Mouse (Mus musculus) kidney, adult 9 months (tissue): ENCODE measurements around the gene Pa2g4.
A peak's percentile ranks its signal among the peaks of the same experiment; 100 is the strongest.
"Not testable (repeated sequence)": the region's sequence is repeated elsewhere in the genome, so short reads cannot be mapped to it uniquely, and the experiment has no call there.

Experiments
- DNase-seq: peaks from one replicate; pipeline ENCODE4 v3.0.0; 2022

Pa2g4 gene

DNA sequence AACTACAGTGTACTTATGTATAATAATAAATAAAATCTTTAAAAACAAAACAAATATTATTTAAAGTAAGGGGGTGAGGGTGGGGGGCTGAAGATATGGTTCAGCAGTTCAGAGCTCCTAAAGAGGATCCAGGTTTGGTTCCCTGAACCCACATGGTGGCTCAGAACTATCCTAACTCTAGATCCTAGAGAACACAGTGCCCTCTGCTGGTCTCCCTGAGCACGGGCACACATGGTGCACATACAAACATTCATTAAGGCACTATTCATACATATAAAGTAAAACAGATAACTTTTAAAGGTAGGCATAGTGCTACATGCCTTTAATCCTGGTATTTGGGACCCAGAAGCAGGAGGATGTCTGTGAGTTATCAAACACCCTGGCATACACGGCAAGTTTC, 9.3 kb upstream of the Pa2g4 start:
- no peak for DNase-seq

DNA sequence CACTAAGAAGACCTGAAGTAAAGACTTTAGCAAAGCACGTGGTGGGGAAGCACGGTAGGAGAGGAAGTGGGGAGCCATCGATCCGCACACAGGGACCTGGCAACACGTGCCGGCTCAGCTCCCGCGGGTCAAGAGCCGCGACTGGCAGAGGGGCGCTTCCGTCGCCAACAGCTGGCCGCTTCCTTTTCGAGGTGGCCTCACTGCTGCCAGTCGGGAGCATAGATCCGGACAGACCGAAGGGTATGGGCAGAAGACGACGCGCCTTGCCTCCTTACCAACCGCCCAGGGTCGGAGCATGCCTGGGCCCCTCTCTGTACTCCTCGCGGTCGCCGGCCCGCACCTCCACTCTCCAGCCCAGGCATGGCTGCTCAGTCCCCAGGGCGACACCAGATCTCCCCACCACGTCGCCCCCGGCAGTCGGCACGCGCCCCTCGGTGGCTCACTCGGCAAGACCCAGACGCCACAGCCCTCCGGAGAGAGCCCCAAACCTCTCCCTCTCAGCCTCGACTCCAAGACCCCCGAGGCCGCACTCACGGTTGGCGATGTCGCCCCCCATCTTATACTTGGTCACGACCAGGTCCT, 490 bp downstream of the Pa2g4 start:
- DNase-seq, result no peak

DNA sequence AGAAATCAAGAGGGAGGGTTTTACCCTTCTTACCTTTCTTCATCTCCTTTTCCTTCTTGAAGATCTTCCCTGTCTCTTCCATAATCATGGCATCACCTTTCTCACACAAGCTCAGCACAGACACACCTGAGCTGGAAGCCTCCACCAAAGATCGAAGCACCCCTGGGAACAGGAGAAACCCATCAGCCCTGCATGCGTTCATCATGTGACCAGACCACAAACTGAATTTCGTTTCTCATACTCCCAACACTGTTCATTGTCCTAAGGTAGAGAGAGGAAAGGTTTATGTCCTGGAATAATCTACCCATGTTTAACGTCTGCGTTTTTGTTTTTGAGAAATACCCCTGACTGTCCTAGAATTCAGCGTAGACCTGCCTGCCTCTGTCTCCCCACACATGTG, 2.2 kb downstream of the Pa2g4 start:
- DNase-seq, result no peak

DNA sequence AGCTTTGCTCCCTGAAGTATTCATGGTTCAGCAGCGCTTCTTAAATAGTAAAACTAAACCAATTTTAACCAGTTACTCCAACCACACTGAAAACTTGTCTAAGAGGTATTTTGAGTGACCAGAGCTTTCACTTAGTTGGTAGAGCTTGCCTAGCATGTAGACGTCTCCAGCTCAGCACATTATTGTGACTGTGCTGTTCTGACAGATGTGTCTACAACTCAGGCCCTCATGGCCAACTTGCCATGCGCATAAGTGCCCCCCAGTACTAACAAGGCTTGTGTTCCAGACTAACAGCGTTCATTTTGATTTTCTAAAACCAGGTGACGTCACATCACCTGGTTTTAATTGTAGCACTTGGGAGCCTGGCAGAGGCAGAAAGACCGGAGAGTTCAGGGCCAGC, 8.8 kb downstream of the Pa2g4 start:
- DNase-seq, result no peak

DNA sequence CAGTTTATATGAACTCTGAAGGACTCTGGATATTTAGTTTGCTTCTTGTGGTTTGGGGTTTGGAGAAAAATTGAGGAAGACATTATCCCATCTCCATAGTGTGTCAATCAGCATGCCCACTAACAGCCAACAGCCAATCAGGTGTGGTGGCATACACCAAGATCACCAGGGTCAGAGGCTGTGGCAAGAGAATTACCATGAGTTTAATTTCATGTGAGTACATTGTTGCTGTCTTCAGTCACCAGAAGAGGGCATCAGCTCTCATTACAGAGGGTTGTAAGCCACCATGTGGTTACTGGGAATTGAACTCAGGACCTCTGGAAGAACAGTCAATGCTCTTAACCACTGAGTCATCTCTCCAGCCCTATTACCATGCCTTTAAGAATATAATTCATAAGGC, 9.5 kb downstream of the Pa2g4 start:
- no peak for DNase-seq

DNA sequence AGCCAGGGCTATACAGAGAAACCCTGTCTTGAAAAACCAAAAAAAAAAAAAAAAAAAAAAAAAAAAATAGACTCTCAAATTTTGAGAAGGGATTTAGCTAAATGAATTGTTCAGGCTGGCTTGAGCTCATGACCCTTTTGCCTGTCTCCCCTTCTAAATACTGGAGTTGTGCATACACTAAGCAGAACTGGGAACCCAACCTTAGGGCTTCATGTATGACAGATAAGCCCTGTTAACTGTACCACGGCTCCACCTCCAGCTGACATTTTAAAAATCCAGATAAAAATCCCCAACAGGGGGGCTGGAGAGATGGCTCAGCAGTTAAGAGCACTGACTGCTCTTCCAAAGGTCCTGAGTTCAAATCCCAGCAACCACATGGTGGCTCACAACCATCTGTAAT, 10.2 kb downstream of the Pa2g4 start:
- DNase-seq, result not testable (repeated sequence)

DNA sequence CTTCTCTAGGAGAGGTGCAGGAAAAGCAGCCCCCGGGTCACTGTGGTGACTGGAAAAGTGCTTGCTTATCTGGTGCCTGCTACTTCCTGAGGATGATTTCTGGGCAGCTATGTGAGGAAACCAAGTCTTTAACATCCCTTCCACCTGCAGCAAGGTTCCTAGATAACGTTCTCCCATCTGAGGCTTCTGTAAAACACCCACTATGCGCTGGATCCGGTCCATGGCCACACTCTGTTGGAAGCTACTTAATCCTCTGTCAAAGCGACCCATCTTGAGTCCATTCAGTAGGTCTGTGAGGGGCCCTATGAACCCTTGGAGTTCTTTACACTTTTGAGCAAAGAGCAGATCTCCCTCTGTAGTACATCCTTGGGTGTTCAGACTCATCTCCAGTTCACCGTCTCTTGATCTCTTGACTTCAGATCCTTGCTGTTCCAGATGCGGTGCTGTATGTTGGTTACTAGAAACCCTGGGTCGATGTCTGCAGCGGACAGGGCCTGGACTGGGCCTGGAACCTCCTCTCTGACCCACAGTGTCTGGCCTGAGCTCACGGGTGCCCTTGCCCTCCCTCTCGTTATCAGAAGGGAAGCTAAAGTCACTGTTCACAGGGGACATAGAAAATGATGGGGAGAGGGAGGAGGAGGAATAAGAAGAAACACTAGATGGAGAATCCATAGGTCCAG, 15.5 kb downstream of the Pa2g4 start:
- not testable (repeated sequence) for DNase-seq

DNA sequence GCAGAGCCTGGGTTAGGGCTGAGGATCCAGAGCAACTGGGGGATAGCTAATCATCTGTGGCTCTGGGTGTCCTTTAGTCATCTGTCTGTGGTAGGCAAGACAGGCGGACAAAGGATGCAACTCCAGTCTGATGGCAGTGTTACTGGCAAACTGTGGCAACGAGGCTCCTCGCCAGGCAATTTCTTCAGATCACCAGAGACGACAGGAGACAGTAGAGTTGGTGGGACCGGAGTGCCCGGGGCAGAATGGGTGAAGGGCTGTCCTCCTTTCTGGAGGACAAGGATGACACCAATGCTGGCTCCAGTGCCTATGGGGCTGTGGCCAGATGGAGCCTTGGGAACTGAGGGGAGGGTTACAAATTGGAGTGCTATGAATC, 16.1 kb downstream of the Pa2g4 start:
- peak; percentile 42 for DNase-seq

DNA sequence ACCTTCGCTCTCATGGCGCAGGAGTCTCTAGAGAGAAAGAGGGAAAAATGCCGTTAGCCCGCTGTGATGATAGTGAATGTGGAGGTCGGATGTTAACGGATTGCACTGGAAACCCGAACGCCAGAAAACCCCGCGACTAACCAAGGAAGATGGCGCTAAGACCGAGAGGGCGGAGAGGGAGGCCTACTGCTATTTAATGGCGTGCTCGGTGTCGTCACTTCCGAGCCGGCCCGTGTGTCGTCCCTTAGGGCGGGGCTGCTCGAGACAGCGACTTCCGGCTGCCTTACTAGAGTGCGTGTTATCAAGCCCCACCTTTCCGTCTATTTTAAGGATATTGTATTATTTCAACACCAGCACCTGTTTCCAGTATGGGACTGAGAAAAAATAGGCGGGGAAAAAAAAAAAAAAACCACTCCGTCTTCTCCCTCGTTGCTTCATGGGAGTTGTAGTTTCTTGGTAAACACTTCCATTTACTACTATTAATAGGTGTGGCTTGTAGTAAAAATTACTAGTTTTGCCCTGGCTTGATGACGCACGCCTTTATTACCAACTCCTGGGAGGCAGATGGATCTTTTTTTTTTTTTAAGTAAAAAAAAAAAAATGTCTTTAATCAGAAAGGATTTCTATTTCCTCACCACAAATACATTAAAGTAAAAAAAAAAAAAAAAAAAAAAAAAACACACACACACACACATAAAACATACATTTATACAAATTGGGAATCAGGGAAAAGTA, 16.7 kb downstream of the Pa2g4 start, which contains the start of gene Rpl41:
Gene Rpl41 (minus strand): TSS at position 359 of the 735 bp plus-strand sequence.
- DNase-seq, result peak; percentile 96

DNA sequence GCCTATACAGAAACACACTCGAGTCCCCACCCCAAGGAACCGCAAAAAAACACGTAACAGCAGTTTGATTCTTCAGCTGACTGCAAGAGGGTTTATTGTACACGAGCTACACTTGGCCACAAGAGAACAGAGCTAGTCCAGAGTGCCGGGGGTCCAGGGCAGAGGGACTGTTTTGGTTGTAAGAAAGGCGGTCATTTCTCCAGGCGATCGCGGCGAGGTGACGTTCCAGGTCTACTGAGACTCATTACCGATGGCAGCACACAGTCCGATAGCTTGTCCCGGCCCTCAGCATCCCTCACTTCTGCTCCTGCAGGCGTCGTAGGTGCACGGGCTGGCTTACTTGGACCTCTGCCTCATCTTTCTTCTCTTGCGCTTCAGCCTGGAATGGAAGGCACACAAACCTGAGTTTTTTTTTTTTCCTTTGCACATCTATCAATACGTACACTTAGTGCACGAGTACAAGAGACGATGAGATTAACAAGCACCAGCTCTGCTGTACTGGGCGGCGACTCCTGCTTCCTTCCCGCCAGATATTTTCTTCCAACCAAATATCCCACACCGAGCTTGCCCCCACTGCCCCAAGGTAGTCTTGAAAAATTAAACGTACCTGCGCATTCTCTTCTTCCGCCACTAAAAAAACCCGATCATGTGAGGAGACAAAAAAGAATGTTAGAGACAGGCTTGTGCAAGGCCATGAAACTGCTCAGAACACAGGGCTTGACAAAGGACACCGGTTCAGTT, 17.6 kb downstream of the Pa2g4 start:
- DNase-seq, result not testable (repeated sequence)

DNA sequence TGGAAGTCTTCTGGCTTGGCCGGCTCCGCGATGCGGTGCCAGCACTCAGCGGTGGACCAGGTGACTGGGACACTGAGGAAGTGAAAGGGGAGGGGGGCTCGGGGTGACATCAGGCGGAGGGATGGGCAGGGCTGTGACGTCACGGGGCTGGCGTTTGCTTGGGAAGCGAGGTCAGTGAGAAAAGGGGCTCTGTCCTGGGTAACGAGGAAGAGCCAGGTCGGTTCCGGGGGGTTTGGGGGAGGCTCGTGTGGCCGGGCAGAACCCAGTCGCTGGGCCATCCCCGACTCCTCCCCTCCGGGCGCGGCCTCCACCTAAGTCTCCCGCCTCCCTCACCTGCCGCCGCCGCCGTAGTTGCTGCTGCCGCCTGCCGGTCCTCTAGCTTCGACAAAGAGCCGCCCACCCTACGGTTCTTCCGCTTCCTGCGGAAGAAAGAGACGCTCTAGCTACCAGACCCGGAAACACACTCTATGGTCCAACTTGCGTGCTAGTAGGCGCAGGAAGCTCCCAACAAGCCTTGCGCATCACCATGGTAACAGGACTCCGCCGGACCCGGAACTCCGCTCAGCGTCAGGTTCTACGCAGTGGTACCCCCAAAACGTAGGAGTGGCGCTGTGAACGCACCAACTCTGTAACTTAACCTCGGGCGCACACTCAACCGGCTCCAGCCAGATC, 18.3 kb downstream of the Pa2g4 start, which contains the start of gene Zc3h10:
Gene Zc3h10 (minus strand): TSS at position 414 of the 672 bp plus-strand sequence.
- DNase-seq, result peak; percentile 98

DNA sequence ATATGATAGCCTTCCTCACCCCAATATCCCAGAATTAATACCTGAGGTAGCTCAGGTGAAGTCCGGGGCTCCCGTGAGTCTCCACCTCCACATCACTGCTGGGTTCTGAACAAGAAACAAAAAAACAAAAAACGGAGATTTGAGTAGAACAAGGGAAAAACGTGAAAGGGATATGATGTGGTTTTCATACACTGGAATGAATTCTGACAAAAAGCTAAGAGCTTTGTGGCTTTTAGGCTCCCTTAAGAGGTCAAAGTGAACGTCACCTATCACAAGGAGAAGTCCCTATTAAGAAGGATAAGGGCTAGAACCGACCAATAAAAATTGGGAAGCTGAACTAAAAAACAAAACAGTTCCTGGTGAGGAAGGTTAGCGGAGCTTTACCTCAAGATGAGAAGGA, 19.0 kb downstream of the Pa2g4 start:
- DNase-seq, result no peak

DNA sequence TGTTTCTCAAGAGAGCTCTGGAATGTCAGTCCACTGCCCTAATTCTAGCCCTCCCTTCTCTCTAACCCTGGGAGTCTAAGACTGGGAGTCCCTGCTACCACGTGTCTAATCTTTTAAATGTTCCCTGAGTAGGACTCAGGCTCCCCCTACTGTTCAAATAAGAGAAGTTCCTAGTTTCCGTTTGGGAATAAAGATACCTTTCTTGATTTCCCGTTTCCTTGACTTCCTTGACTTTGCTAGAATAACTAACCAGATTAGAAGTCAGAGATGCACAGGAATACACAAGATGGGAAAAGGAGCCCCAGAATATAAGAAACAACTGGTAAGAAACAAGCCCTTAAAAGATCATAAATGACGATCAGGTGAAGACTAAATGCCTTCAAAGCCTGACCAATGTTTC, 19.4 kb downstream of the Pa2g4 start:
- peak; percentile 69 for DNase-seq

DNA sequence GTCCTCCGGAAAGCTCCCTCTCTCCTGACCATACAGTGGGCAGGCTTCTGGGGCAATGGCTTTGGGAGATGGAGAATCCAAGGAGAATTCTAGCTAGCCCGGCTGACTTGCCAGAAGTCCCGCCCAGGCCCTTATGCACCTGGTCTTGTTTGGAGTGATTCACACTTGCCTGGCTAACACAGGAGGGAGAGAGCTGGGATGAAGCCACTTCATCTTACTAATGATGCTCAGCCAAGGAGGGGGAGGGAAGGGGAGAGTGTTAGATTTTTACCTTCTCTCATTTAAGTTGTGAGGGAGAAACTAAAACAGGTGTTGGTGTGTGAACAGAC, 20.3 kb downstream of the Pa2g4 start:
- DNase-seq, result no peak

DNA sequence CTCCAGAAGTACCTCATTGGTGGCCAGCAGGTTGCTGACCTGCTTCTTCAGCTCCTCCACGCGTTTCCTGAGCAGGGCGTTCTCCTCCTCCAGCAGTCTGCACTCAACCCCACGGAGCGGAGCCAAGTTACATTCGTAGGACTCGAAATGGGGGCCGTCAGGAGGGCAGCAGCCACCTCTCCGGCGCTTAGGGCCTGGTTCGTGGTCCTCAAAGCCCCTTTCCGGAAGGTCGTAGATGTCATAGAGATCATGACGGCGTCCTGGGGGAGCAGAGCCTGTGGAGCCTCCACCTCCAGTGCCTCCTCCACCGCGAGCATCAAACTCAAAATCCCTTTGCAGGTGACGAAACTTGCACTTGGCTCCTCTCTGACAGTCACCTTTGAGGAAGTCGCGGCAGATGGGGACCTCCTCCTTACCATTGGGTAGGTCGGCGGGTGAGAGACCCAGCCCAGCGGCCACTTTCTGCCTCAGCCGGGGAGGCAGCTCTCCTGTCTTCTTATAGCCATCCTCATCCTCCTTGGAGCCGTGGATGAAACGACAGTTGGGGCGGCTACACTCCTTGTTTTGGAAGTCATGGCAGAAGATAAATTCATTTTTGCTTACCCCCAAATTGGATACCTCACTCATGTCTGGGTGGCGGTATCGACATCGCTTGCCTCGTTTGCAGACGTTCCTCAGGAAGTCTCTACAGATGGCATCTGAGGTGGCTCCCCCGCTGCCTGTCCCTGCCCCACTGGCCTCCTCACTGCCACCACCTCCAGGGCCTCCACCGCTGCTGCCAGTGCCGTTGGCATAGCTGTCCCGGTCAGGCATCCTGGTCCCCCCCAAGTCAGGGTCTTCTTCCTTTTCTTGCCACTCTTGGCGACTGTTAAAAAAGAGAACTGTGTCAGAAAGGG, 20.9 kb downstream of the Pa2g4 start:
- peak; percentile 22 for DNase-seq

DNA sequence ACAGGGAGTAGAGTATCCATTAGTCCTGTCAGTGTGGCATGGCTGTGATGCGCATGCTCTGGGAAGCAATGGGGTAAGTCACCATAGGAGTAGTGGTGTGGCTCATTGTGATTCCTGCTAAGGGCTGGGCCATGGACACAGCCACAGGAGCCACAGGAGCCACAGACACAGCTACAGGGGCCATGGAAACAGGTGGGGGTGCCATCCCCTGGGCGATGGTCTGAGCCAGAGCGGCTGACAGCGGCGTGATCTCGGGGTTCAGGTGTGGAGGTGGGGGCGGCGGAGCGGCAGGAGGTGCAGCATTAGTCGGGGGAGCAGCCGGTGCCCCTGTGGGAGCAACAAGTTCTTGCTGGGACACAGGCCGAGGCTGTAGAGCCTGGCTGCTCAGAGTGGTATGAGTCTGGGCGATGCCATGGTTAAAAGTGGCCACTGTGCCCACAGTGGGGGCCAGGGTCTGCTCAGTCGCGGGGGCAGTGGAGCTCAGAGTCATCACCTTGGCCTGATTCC, 21.6 kb downstream of the Pa2g4 start:
- DNase-seq, result no peak

DNA sequence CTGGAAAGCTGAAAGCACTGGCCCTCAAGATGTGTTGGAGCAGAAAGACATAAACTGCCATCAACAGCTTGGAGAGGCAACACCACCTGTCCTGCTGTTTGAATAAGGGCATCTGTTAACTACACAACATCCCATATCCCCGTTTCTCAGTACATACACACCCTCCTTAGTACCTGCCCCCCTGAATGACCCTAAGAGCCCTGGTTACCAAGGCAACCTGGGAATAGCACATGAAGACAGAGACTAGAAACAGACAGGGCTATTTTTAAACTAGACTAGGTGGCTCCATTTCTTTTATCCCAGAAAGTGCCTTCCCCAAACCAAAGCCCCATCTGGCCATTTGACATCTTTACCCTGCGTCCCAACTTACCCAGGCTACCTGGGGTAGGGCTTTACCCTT, 22.7 kb downstream of the Pa2g4 start:
- no peak for DNase-seq

DNA sequence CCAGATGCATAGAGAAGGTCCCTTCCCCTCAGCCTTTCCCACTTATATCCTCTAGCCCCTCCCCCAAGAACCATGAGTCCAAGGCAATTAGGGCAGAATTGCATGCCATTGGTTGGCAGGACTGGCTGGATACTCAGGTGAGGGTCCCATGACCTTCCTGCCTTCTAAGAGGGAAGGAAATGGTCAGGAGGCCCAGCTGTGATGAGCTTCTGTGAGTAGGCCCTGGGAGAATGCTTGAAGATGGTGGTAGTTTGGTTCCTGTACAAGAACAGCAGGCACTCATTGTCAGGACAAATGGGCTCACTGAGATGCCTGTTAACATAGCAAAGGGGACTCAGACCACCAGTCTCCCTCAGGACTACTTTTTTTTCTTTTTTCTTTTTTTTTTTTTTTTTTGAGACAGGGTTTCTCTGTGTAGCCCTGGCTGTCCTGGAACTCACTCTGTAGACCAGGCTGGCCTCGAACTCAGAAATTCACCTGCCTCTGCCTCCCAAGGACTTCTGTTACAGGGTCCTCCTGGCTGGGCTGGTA, 27.4 kb downstream of the Pa2g4 start:
- DNase-seq, result no peak

DNA sequence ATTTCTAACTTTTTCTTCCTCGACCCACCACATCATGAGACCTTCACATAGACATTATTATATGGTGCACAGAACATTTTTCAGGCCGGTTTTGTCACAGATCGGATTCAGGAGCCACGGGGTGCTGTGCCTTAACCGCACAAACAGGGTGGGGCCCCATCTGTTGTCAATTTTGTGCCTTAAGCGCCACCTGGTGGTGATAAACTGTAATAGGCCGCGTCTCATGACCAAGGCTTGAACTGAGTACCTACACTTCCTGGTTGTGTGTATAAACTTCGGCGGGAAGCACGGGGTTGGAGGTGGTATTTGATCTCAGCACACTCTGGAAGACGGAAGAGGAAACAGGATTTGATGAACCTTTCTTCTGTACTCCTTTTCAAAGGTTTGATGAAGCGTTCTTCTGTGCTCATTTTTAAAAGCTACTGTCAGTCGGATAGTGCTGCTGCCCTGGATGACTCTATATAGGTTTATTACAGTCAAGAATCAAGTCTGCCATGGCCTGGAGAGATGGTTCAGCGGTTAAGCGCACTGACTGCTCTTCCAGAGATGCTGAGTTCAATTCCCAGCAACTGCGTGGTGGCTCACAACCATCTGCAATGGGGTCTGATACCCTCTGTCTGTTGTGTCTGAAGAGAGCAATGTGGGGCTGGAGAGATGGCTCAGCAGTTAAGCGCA, 29.4 kb downstream of the Pa2g4 start:
- DNase-seq, result peak; percentile 95

DNA sequence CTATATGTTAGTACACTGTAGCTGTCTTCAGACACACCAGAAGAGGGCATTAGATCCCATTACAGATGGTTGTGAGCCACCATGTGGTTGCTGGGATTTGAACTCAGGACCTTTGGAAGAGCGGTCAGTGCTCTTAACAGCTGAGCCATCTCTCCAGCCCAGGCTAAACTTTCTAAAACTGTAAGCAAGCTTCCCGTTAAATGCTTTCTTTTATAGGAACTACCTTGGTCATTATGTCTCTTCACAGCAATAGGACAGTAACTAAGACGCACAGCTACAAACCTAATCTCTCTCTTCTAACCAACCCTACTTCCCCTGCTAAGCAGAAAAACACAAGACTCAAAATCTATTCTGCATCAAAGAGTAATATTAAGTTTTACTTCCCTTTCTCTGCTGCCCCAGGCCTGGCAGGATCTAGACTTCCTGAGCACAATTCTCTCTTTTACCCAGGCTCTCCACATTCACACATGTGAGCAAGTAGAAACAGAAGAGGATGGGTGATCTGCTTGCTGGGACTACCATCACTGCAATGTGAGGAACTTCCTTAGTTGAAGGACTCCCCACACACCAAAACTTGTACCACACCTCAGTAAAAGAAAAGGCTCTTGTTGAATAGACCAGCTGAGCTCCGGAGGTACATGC, 30.0 kb downstream of the Pa2g4 start:
- DNase-seq, result no peak
